Mouse (Mus musculus): Measurements from ENCODE around the gene Ankrd10. TPM values are rescaled to one million over a fixed set of nuclear protein-coding genes. Genes with fewer than 3 reads are reported as not detected.

The Ankrd10 gene
- polyA plus RNA-seq (2012; ENCODE audit: low replicate concordance) = 52.0 and 58.4 TPM in 2 replicates

GRCm38 (mm10) chr8:11635611-11636081 is at the start of gene Ankrd10:
Gene Ankrd10, minus strand, starts transcription at chr8:11635757.

Other genes starting within 250 kb of the Ankrd10 start
- 11.0 and 15.0 TPM in 2 replicates for gene Rab20, start 157.0 kb downstream of the Ankrd10 start, polyA plus RNA-seq (2012; ENCODE audit: low replicate concordance)
- gene Naxd, start 138.3 kb downstream of the Ankrd10 start, polyA plus RNA-seq (2012; ENCODE audit: low replicate concordance) = 29.5 and 50.4 TPM in 2 replicates
- 22.5 and 34.8 TPM in 2 replicates for gene Cars2, start 85.0 kb downstream of the Ankrd10 start, polyA plus RNA-seq (2012; ENCODE audit: low replicate concordance)
- 43.8 and 65.2 TPM in 2 replicates for gene Ing1, start 80.2 kb downstream of the Ankrd10 start, polyA plus RNA-seq (2012; ENCODE audit: low replicate concordance)
- gene 1700016D06Rik, start 65.3 kb upstream of the Ankrd10 start, polyA plus RNA-seq (2012; ENCODE audit: low replicate concordance) = not detected in 2 replicates
- 23.7 and 28.0 TPM in 2 replicates for gene Arhgef7, start 92.0 kb upstream of the Ankrd10 start, polyA plus RNA-seq (2012; ENCODE audit: low replicate concordance)
- gene Tex29, start 204.7 kb upstream of the Ankrd10 start, polyA plus RNA-seq (2012; ENCODE audit: low replicate concordance) = not detected in 2 replicates

Data from hematopoietic multipotent progenitor cell, adult 10-12 weeks (in vitro differentiated cells).